Mouse (Mus musculus) kidney, embryonic 16.5 days (tissue): Measurements from ENCODE around the gene Lrrc75b. TPM values are rescaled to one million over a fixed set of nuclear protein-coding genes. Genes with fewer than 3 reads are reported as not detected.
A peak's percentile ranks its signal among the peaks of the same experiment; 100 is the strongest.
"Not testable (repeated sequence)": the region's sequence is repeated elsewhere in the genome, so short reads cannot be mapped to it uniquely, and the experiment has no call there.

ENCODE experiments used
- ATAC-seq: fragments of 200-750 bp; cut with Nextera tagmentation; 2 replicates; pipeline ENCODE4 v1.8.0; 2017; ENCODE audit warnings: moderate TSS enrichment; ENCODE audit not compliant: low FRiP score, low TSS enrichment
- H3K27ac ChIP-seq: fragments of 300-500 bp; sonication (generic); 2 replicates; pipeline ENCODE4 v1.5.1; 2014; ENCODE audit warnings: low read length
- H3K27me3 ChIP-seq: fragments of 300-500 bp; sonication (generic); 2 replicates; pipeline ENCODE4 v1.6.1; 2014; ENCODE audit warnings: low read length, control low read depth, mixed read lengths; ENCODE audit not compliant: insufficient read depth
- H3K36me3 ChIP-seq: fragments of 300-500 bp; sonication (generic); 2 replicates; pipeline ENCODE4 v1.6.1; 2014; ENCODE audit warnings: low read length, control low read depth, mixed read lengths; ENCODE audit not compliant: insufficient read depth
- H3K4me1 ChIP-seq: fragments of 300-500 bp; sonication (generic); 2 replicates; pipeline ENCODE4 v1.6.1; 2014; ENCODE audit warnings: low read length, control low read depth, mixed read lengths; ENCODE audit not compliant: insufficient read depth
- H3K4me2 ChIP-seq: fragments of 300-500 bp; sonication (generic); replicated peaks from 2 replicates; pipeline ENCODE4 v1.6.1; 2014; ENCODE audit warnings: low read depth, low read length
- H3K4me3 ChIP-seq: fragments of 300-500 bp; sonication (generic); 2 replicates; pipeline ENCODE4 v1.5.1; 2014; ENCODE audit warnings: mild to moderate bottlenecking, low read length
- H3K9ac ChIP-seq: fragments of 300-500 bp; sonication (generic); replicated peaks from 2 replicates; pipeline ENCODE4 v1.6.1; 2014; ENCODE audit warnings: low read length
- H3K9me3 ChIP-seq: fragments of 300-500 bp; sonication (generic); 2 replicates; pipeline ENCODE4 v1.6.1; 2016; ENCODE audit warnings: low read length, control low read depth
- WGBS: fragments of 180-500 bp; shearing (Covaris S2); extraction: QIAGEN DNeasy Blood & Tissue Kit; methylation state at CpG from one replicate; pipeline ENCODE4 v1.1.7; 2014; 5-methylcytosine and 5-hydroxymethylcytosine counted together
- polyA plus RNA-seq: library from polyadenylated mRNA; unstranded; fragments of >200 nt; fragmentation: Nextera tagmentation; extraction: Ambion mirVana; gene quantifications from 2 replicates; pipeline ENCODE4 v1.2.1, GENCODE M21; 2015

The Lrrc75b gene
- polyA plus RNA-seq, 1 experiment from 2014 or later, result 3.8 TPM

DNA sequence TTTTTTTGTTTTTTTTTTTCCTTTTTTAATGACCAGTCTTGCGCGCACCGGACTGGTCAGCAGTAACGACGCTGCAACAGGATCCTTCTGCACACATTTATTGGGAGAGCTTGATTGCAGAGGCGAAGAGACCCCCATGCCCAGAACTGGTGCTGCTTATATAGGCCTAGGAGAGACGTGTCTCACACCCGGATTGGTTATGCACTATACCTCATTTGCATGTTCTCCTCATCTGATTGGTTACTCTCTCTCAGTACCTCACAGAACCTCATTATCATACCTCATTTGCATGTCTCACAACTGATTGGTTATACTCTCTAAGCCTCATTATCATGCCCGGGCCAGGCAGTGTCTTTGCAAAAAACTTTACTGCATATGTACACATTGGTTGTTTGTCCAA lies 34.7 kb downstream of the Lrrc75b start:
- H3K36me3 ChIP-seq, result peaks cover 39% of the 10 kb centered on the region
- not testable (repeated sequence) for H3K4me1 ChIP-seq, H3K27me3 ChIP-seq, H3K9ac ChIP-seq, H3K4me3 ChIP-seq, H3K4me2 ChIP-seq, H3K27ac ChIP-seq, H3K9me3 ChIP-seq, ATAC-seq
- 94% methylated on average over 9 of the region's 9 CpGs for WGBS

DNA sequence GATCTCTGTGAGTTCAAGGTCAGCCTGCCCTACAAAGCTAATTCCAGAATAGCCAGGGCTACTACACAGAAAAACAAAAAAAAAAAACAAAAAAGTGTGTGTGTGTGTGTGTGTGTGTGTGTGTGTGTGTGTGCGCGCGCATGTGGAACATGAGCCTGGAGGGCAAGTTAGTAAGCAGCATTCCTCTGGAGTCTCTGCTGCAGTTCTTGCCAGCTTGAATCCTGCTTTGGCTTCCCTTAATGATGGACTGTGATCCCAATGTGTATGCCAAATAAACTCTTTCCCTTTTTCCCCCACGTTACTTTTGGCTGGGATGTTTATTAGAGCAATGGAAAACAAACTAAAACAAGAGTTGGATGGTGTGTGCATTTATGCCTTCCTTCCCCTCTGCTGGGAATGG lies 38.5 kb downstream of the Lrrc75b start:
- Histone ChIP-seq H3K9ac (no peak overlapping the region), H3K4me3 (no peak overlapping the region), H3K27ac (no peak overlapping the region), H3K27me3 (no peaks in the 10 kb centered on the region), H3K4me1 (peaks cover 15% of the 10 kb centered on the region), H3K4me2 (no peak overlapping the region), H3K9me3 (no peaks in the 10 kb centered on the region), H3K36me3 (peaks cover 51% of the 10 kb centered on the region)
- no peak for ATAC-seq
- WGBS, result 91% methylated on average over 4 of the region's 4 CpGs

DNA sequence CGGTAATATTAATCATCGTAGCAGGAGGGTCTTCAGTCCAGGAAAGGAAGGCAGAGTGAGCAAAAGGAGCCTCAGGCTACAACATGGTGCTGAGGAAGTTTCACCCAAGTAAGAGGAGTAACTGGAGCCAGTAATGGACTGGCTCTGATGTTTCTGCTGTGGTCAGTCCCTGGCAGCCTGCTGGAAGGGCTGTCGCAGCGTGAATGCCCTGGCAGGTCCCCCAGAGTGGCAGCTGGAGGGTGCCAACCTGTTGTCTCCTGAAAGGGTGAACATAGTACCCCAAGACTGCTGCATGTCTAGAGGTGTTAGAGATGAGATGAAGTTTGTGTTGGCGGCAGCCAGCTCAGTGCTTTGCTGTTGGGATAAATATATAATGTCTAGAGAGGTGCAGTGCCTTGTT lies 39.5 kb downstream of the Lrrc75b start:
- Histone ChIP-seq H3K27me3 (no peaks in the 10 kb centered on the region), H3K4me1 (peaks cover 23% of the 10 kb centered on the region), H3K4me3 (no peak overlapping the region), H3K27ac (no peak overlapping the region), H3K4me2 (no peak overlapping the region), H3K36me3 (peaks cover 45% of the 10 kb centered on the region), H3K9me3 (no peaks in the 10 kb centered on the region), H3K9ac (no peak overlapping the region)
- ATAC-seq, result no peak
- 96% methylated on average over 5 of the region's 5 CpGs for WGBS

DNA sequence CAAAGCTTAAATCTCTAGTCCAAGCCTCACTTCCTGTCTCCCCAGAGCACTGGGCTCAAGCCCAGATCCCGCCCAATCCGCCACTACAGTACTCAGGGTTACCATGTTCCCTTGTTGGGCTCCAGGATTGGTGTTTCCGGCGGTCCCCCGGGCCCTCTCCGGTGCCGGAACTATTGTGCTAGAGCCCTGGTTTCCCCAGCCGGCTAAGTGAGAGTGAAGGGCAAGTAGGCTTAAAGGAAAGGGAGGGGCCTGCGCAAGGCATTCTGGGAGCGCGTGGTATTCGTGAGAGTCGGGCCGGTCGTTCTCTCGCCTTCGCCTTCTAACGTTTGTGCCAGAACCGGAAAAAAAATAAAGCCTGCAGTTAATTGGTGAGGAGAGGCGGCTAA lies 42.4 kb downstream of the Lrrc75b start, which contains the start of gene Gucd1:
Gucd1 (minus strand) TSS at position 215 of the 386 bp plus-strand sequence.
- under 1% methylated on average over 20 of the region's 20 CpGs for WGBS
- no peaks in the 10 kb centered on the region for H3K9me3 ChIP-seq
- peaks cover 23% of the 10 kb centered on the region for H3K4me1 ChIP-seq
- H3K36me3 ChIP-seq, result peaks cover 28% of the 10 kb centered on the region
- peak; percentile 91 for ATAC-seq
- peak within 1 kb of the TSS; percentile 91 for H3K4me2 ChIP-seq
- H3K27me3 ChIP-seq, result no peaks in the 10 kb centered on the region
- H3K9ac ChIP-seq, result peak within 1 kb of the TSS; percentile 88
- peak within 1 kb of the TSS; percentile 85 for H3K4me3 ChIP-seq
- peak within 1 kb of the TSS; percentile 97 for H3K27ac ChIP-seq

DNA sequence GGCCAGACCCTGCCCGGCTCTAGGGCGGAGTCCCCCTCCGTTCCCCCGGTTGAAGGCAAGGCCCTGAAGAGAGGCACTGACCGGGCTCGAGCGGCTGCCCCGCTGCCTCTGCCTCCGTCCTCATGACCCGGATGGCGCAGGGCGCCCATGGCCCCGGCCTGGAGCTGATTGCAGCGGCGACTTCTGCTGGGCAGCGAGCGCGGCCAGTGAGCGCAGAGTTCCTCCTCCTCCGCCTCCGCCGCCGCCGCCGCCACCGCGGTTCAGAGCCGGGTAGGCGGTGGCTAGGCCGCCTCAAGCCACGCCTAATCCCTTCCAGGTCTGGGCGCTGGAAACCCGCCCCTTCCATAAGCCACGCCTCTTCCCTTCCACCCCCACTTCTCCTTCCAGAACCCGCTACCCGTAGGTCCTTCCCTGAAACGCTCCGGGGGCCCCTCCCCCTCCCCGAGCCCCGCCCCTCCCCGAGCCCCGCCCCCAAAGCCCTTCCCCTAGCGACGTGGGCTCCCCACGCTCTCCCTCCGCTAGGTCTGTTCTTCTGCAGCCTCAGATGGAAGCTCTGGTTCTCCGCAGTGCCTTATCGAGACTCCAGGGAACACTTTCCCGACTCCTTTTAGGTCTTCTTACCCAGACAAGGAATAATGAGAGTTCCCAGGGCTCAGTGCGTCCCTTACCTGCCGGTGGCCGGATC lies 42.9 kb downstream of the Lrrc75b start, which contains the start of gene Snrpd3:
Snrpd3 (plus strand) TSS at position 479 of the 685 bp plus-strand sequence.
- Histone ChIP-seq H3K4me3 (peak within 1 kb of the TSS; percentile 85), H3K9ac (peak within 1 kb of the TSS; percentile 88), H3K27me3 (no peaks in the 10 kb centered on the region), H3K4me2 (peak within 1 kb of the TSS; percentile 91), H3K27ac (peak within 1 kb of the TSS; percentile 97), H3K9me3 (no peaks in the 10 kb centered on the region), H3K4me1 (peaks cover 23% of the 10 kb centered on the region), H3K36me3 (peaks cover 28% of the 10 kb centered on the region)
- 0% methylated on average over 47 of the region's 52 CpGs for WGBS
- peak; percentile 94 for ATAC-seq

DNA sequence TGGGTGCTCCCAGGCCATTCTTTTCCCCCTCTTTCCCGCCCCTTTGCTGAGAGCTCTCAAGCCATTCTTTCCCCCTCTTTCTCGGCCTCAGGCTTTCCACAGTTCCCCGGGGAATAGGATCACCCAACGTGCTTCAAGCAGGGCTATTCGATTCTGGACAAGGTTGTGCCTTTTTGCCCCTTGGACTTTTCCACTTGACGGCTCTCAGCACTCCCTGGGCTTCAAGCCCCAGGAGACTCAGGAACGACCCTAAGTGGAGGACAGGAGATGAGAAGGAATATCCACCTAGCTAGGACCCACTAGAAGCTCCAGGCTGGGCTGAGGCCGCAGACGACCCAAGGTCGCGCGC lies 43.4 kb downstream of the Lrrc75b start:
- H3K4me2 ChIP-seq, result peak overlapping the region; percentile 58

DNA sequence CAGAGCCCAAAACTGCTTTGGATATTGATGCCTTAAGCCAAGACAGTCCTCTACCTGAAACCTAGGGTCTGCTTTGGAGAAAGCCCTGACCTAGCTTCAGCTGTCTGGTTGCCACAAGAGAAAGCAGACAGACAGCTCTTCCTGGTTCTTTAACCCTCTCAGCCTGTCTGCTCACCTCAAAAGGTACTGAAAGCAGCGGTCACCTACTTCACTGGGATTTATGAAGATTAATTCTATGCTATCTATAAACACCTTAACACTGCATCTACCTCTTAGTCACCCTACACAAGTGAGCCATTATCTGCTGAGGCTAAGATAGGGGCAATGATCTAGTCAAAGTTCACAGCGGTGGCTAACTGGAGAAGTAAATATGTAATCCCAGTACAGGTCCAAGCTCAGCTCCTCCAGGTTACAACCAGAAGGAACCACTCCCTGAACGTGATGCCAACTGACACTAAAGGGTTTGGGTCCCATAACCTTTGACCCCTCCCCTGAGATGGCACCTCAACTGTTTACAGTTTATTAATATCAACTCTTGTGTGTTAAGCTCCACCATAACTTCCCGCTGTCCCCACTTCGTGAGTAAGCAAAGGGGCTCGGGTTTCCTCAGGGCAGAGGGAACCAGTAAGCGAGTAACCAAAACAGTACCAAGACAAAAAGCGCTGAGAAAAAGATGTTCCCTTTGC lies 43.9 kb downstream of the Lrrc75b start:
- ATAC-seq, result peak; percentile 25
- no peaks in the 10 kb centered on the region for H3K9me3 ChIP-seq
- WGBS, result 22% methylated on average over 8 of the region's 8 CpGs

More for the DNA sequence above, 43.4 kb downstream of the Lrrc75b start:
- peak overlapping the region; percentile 88 for H3K9ac ChIP-seq
- WGBS, result under 1% methylated on average over 12 of the region's 12 CpGs
- peak overlapping the region; percentile 94 for H3K27ac ChIP-seq
- H3K27me3 ChIP-seq, result no peaks in the 10 kb centered on the region
- no peak for ATAC-seq
- H3K36me3 ChIP-seq, result peaks cover 26% of the 10 kb centered on the region
- peak overlapping the region; percentile 85 for H3K4me3 ChIP-seq
- no peaks in the 10 kb centered on the region for H3K9me3 ChIP-seq
- peaks cover 23% of the 10 kb centered on the region for H3K4me1 ChIP-seq

DNA sequence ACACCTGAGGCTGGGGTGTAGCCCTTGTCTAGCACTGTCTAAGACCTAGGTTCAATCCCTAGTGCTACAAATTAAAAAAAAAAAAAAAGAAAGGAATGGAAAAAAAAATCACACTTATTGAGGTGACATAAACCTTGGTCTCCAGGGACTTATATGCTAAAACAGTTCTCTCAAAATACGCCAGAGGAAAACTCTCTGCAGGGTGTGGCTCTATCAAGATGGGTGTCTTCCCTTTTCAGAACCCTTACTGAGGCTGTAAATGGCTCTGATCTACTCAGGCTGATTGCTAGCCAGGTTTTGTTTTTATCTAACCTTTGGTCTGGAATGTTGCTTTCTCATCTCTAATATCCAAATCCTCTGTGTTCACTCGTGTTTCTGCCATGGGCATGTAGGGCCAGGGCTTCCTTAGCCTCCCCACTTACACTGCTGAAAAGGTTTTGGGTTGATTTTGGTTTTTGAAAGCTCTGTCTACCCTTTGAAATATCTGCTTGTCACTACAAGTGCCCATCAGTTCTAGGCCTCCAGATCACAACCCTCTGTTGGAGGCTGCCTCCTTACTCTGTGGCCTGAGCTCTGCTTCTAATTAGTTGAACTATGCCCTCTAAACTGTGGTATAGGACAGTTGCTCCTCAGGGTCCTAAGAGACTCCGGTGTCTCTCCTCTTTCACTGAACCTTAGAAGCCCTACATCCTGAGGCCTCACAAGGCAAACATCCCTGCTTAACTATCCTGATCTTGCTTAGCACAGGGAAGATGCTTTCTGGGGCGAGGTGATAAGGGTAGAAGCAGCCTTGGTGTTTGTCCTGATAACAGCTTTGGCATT lies 44.7 kb downstream of the Lrrc75b start:
- Histone ChIP-seq H3K4me2 (peak overlapping the region; percentile 58), H3K36me3 (peaks cover 26% of the 10 kb centered on the region), H3K27ac (peak overlapping the region; percentile 69), H3K4me1 (peaks cover 17% of the 10 kb centered on the region), H3K9ac (peak overlapping the region; percentile 88), H3K27me3 (no peaks in the 10 kb centered on the region), H3K9me3 (no peaks in the 10 kb centered on the region), H3K4me3 (peak overlapping the region; percentile 85)
- WGBS, result 75% methylated on average over 4 of the region's 4 CpGs
- no peak for ATAC-seq

More for the DNA sequence above, 43.9 kb downstream of the Lrrc75b start:
- peaks cover 27% of the 10 kb centered on the region for H3K36me3 ChIP-seq
- H3K27me3 ChIP-seq, result no peaks in the 10 kb centered on the region
- H3K4me2 ChIP-seq, result peak overlapping the region; percentile 58
- peak overlapping the region; percentile 94 for H3K27ac ChIP-seq
- peak overlapping the region; percentile 88 for H3K9ac ChIP-seq
- peak overlapping the region; percentile 85 for H3K4me3 ChIP-seq
- peaks cover 22% of the 10 kb centered on the region for H3K4me1 ChIP-seq

DNA sequence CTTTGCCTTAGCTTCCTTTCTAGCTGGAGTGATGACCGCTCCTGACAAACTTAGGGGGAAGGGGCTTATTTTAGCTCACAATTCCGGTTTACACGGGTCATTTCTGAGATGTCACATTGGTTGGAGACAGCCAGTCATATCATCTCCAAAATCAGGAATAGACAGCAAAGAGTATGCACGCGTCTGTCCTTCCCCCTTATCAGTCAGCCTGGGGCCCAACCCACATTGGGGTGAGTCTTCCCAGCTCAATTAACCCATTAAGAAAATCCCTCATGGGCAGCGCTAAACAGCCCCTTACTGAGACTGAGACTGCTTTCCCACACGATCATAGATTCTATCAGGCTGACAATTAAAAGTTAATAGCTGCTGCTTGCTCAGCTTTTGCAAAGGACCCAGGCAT lies 45.8 kb downstream of the Lrrc75b start:
- Histone ChIP-seq H3K36me3 (peaks cover 27% of the 10 kb centered on the region), H3K4me2 (peak overlapping the region; percentile 58; the same call in 1 of the 2 replicates), H3K27me3 (no peaks in the 10 kb centered on the region), H3K9ac (0 out of 2 replicates have a peak overlapping the region, but pooled peaks have one; percentile 13), H3K27ac (0 out of 2 replicates have a peak overlapping the region, but pooled peaks have one; percentile 47), H3K9me3 (no peaks in the 10 kb centered on the region), H3K4me1 (peaks cover 17% of the 10 kb centered on the region), H3K4me3 (no peak overlapping the region)
- 69% methylated on average over 7 of the region's 7 CpGs for WGBS
- no peak for ATAC-seq
